Mouse (Mus musculus) gastrocnemius, postnatal 4 days (tissue): ENCODE measurements around the gene Myzap. TPM values are rescaled to one million over a fixed set of nuclear protein-coding genes. Genes with fewer than 3 reads are reported as not detected.
"Not testable (repeated sequence)": the region's sequence is repeated elsewhere in the genome, so short reads cannot be mapped to it uniquely, and the experiment has no call there.

Experiments
- DNase-seq, 2 experiments: peaks; one replicate each; pipeline ENCODE4 v3.0.0; 2021 to 2022; ENCODE audit warnings: low spot score in 2 of 2, mixed read lengths in 2 of 2
- total RNA-seq, 2 experiments: library from RNA; stranded (reverse); gene quantifications; 2 replicates each; pipeline ENCODE4 v1.2.3; 2021

Gene Myzap
- total RNA-seq, 2 experiments from 2014 or later: 25.0 to 33.2 TPM

- DNase-seq: no peak
Measured at GRCm38 (mm10) chr9:71484871-71485474, 107.2 kb downstream of the Myzap start.

GRCm38 (mm10) chr9:71483872-71484271, 108.3 kb downstream of the Myzap start:
- not testable (repeated sequence) for DNase-seq

GRCm38 (mm10) chr9:71480305-71480704, 111.9 kb downstream of the Myzap start:
- DNase-seq: no peak

GRCm38 (mm10) chr9:71479413-71479812, 112.7 kb downstream of the Myzap start:
- DNase-seq: no peak

GRCm38 (mm10) chr9:71478596-71478995, 113.6 kb downstream of the Myzap start:
- DNase-seq: no peak

- DNase-seq: no peak
Measured at GRCm38 (mm10) chr9:71476601-71477000, 115.6 kb downstream of the Myzap start.

- DNase-seq: no peak
Measured at GRCm38 (mm10) chr9:71475536-71475935, 116.6 kb downstream of the Myzap start.

GRCm38 (mm10) chr9:71467434-71467833, 124.7 kb downstream of the Myzap start:
- DNase-seq: no peak

GRCm38 (mm10) chr9:71466111-71466510, 126.0 kb downstream of the Myzap start:
- DNase-seq: no peak

- no peak for DNase-seq
Measured at GRCm38 (mm10) chr9:71463072-71463667, 129.0 kb downstream of the Myzap start.

- no peak for DNase-seq
Measured at GRCm38 (mm10) chr9:71456738-71457137, 135.4 kb downstream of the Myzap start.

Other genes starting within 250 kb of the Myzap start
- 100 to 1,000 TPM; 208 to 216 TPM for gene Polr2m, start 106.4 kb downstream of the Myzap start, total RNA-seq
- gene Cgnl1, start 179.2 kb upstream of the Myzap start, total RNA-seq: 10 to 100 TPM; 21.6 to 22.0 TPM